Mouse (Mus musculus): ENCODE results near the gene Gm20388.

The Gm20388 gene

GRCm38 (mm10) chr8:119910547-119911257, at the start of gene Gm20388:
Gm20388 (plus strand) TSS chr8:119910841.
- DNase-seq (ENCODE audit: extremely low read depth, insufficient read length, low spot score), result peak; percentile 91

GRCm38 (mm10) chr8:119861706-119862389, 48.8 kb upstream of the Gm20388 start, which contains the start of gene Klhl36:
Klhl36 (plus strand) TSS chr8:119862266.
- DNase-seq (ENCODE audit: extremely low read depth, insufficient read length, low spot score), result peak; percentile 92

- no peak for DNase-seq (ENCODE audit: extremely low read depth, insufficient read length, low spot score)
Measured at GRCm38 (mm10) chr8:119862390-119862734, 48.3 kb upstream of the Gm20388 start.

- DNase-seq (ENCODE audit: extremely low read depth, insufficient read length, low spot score), result no peak
Measured at GRCm38 (mm10) chr8:119862749-119863148, 47.9 kb upstream of the Gm20388 start.

- no peak for DNase-seq (ENCODE audit: extremely low read depth, insufficient read length, low spot score)
Measured at GRCm38 (mm10) chr8:119869616-119870015, 41.0 kb upstream of the Gm20388 start.

GRCm38 (mm10) chr8:119873181-119873580, 37.5 kb upstream of the Gm20388 start:
- no peak for DNase-seq (ENCODE audit: extremely low read depth, insufficient read length, low spot score)

GRCm38 (mm10) chr8:119881301-119881700, 29.3 kb upstream of the Gm20388 start:
- no peak for DNase-seq (ENCODE audit: extremely low read depth, insufficient read length, low spot score)

GRCm38 (mm10) chr8:119881917-119882316, 28.7 kb upstream of the Gm20388 start:
- DNase-seq (ENCODE audit: extremely low read depth, insufficient read length, low spot score), result no peak

- DNase-seq (ENCODE audit: extremely low read depth, insufficient read length, low spot score), result no peak
Measured at GRCm38 (mm10) chr8:119883281-119883680, 27.4 kb upstream of the Gm20388 start.

GRCm38 (mm10) chr8:119885612-119886011, 25.0 kb upstream of the Gm20388 start:
- peak; percentile 67 for DNase-seq (ENCODE audit: extremely low read depth, insufficient read length, low spot score)

GRCm38 (mm10) chr8:119887130-119887529, 23.5 kb upstream of the Gm20388 start:
- DNase-seq (ENCODE audit: extremely low read depth, insufficient read length, low spot score), result no peak

GRCm38 (mm10) chr8:119888012-119888411, 22.6 kb upstream of the Gm20388 start:
- no peak for DNase-seq (ENCODE audit: extremely low read depth, insufficient read length, low spot score)

- DNase-seq (ENCODE audit: extremely low read depth, insufficient read length, low spot score), result no peak
Measured at GRCm38 (mm10) chr8:119897069-119897468, 13.6 kb upstream of the Gm20388 start.

GRCm38 (mm10) chr8:119897933-119898332, 12.7 kb upstream of the Gm20388 start:
- no peak for DNase-seq (ENCODE audit: extremely low read depth, insufficient read length, low spot score)

- DNase-seq (ENCODE audit: extremely low read depth, insufficient read length, low spot score), result no peak
Measured at GRCm38 (mm10) chr8:119901349-119901748, 9.3 kb upstream of the Gm20388 start.

- no peak for DNase-seq (ENCODE audit: extremely low read depth, insufficient read length, low spot score)
Measured at GRCm38 (mm10) chr8:119901952-119902351, 8.7 kb upstream of the Gm20388 start.

GRCm38 (mm10) chr8:119904323-119904911, 6.2 kb upstream of the Gm20388 start:
- DNase-seq (ENCODE audit: extremely low read depth, insufficient read length, low spot score), result no peak

GRCm38 (mm10) chr8:119909944-119910546, 596 bp upstream of the Gm20388 start, which contains the start of gene Usp10:
Usp10 (plus strand) TSS chr8:119910360.
- DNase-seq (ENCODE audit: extremely low read depth, insufficient read length, low spot score), result no peak

- no peak for DNase-seq (ENCODE audit: extremely low read depth, insufficient read length, low spot score)
Measured at GRCm38 (mm10) chr8:119911258-119911962, 769 bp downstream of the Gm20388 start.

- no peak for DNase-seq (ENCODE audit: extremely low read depth, insufficient read length, low spot score)
Measured at GRCm38 (mm10) chr8:119912643-119913042, 2.0 kb downstream of the Gm20388 start.

GRCm38 (mm10) chr8:119913181-119913580, 2.5 kb downstream of the Gm20388 start:
- DNase-seq (ENCODE audit: extremely low read depth, insufficient read length, low spot score), result no peak

Measured in 3134 (cell line).